Mouse (Mus musculus): Measurements from ENCODE around the gene Chd1.
A peak's percentile ranks its signal among the peaks of the same experiment; 100 is the strongest.

Gene Chd1

GRCm38 (mm10) chr17:15808468-15809374, 104.0 kb downstream of the Chd1 start:
- DNase-seq (ENCODE audit: low spot score in 2 of 2), result no peak

DNA sequence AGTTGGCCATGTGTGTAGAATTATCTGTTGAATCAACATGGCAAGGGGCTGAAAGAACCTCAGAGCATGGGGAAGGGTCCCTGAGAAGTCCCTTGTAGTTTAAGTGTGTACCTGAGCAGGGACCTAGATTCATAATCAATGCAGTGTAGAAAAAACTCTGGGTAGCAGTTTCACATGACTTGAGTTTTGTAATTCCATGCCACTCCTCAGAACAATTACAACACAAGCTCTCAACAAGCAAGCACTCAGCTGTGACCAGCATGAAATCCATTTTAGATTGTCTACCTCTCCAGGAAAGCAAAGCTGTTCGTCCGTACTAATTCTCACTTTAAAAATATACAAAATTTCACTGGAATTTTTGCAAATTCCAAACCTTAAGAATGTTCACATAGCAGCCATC, 105.2 kb downstream of the Chd1 start:
- no peak for DNase-seq (ENCODE audit: low spot score in 2 of 2)

DNA sequence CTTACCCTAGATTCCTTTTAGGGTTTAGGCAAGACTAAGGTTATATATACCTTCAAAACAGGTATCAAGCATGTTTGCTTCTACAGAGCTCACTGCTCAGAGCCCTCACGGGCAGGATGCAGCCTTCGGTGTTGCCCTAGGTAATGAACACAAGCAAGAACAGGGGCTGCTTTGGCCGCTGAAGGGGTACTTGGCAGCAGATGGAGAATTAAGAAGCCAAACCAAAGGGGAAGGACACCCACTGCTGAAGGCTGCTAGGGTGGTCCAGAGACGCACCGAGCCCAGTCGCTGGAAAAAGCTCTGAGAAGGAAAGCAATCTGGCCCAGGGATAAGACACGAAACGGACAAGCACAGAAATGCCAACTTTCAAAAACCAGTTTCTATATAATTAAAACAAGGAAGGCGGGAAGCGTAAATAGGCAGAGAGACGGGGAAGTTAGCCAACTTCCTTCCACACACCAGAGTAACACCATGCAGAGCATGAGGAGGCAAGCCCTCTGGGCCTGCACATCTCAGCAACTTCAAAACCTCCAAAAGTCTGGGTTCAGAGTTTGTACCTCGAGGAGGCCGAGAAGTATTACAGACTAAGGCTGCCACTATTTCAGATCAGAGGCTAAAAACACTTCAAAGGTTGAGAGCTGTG, 107.5 kb downstream of the Chd1 start:
- DNase-seq (ENCODE audit: low spot score in 2 of 2), result no peak

DNA sequence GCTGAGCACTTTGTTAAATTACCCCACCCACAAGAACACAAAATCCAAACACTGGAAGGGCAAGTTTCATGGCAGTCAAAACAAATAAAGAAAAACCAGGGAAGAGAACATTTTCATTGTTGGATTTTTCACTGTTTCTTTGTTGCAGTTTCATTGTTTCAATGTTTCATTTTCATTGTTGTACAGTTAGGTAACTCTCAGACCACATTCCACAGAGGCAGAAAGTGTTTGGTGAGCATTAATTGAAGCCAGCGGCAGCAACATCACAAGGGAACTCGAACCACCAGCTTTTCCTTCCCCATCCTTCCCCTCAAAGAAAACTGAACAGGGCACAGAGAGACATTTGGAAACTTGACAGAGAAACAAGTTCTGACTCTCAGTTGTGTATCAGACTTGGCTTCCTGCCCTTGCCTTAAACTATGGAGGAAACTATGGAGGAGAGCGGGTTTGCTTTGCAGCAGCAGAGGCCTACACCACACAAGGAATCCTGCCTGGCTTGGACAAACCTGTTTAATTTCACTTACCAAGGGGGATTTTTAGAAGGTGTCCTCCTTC, 109.0 kb downstream of the Chd1 start:
- no peak for DNase-seq (ENCODE audit: low spot score in 2 of 2)

GRCm38 (mm10) chr17:15815312-15816018, 110.7 kb downstream of the Chd1 start:
- DNase-seq (ENCODE audit: low spot score in 2 of 2), result no peak

- DNase-seq (ENCODE audit: low spot score in 2 of 2), result no peak
These were observed 111.8 kb downstream of the Chd1 start for GRCm38 (mm10) chr17:15816379-15817095.

- DNase-seq (ENCODE audit: low spot score in 2 of 2), result no peak
These were observed 112.3 kb downstream of the Chd1 start for GRCm38 (mm10) chr17:15817096-15817450.

DNA sequence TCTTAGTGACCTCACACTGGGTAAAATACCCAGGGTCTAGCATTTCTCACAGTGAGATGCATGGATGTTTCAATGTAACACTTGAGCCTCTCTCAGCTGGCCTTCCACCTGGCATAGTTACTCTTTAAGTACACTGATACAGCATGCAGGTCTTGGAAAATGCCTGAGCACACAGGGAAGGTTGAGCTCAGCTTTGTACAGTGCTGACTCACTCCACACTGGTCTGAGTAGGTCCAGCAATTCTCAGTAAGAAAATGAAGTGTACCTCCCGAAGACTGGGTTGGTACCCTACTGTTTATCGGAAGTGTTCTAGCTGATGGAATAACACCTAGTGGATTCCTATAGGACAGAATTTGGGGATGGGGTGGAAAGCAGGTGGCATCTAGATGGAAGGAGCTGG, 112.9 kb downstream of the Chd1 start:
- no peak for DNase-seq (ENCODE audit: low spot score in 2 of 2)

- DNase-seq (ENCODE audit: low spot score in 2 of 2), result no peak
These were observed 113.6 kb downstream of the Chd1 start for GRCm38 (mm10) chr17:15818372-15818771.

DNA sequence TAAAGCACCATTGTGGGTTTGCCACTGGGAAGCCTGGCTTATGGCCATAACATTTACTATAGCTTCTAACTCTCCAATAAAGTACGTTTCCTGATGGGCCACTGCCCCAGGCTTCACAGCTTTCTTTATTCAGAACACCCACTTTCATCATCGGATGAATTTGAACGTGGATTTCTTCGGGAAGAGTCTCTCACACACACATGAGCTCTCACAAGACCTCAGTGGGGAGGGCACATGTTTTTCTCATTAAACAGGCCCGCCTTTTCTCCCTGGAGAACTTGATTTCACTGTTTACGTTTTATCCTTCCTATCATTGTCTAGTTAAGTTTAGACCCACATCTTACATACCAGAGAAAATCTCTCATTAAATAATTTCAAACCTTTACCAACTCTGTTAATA, 115.4 kb downstream of the Chd1 start:
- DNase-seq (ENCODE audit: low spot score in 2 of 2), result peak; percentile 47 to 56

DNA sequence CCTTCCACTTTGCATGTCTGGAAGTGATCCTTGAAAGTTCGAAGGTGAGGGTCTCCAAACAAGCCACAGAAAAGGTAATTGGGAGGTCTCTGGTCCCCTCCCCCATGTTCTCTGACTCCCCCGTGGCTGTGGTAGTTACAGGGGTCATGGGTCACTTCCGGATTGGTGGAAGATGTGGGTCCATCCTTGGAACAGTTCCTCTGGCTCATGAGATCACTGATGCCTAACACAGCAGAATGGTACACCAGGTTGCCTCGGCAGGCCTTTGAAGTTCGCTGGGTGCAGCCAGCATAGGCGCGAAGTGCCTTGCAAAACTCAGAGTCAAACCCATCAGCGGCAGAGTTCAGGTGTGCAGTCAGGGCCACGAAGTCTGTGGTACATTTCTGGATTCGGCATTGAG, 116.0 kb downstream of the Chd1 start:
- no peak for DNase-seq (ENCODE audit: low spot score in 2 of 2)

GRCm38 (mm10) chr17:15821706-15822105, 116.9 kb downstream of the Chd1 start:
- no peak for DNase-seq (ENCODE audit: low spot score in 2 of 2)
